Mouse (Mus musculus) midbrain, postnatal 0 days (tissue): ENCODE data around the gene Gng4. TPM values are rescaled to one million over a fixed set of nuclear protein-coding genes. Genes with fewer than 3 reads are reported as not detected.

ENCODE experiments used
- ATAC-seq: fragments of 200-750 bp; cut with Nextera tagmentation; 2 replicates; pipeline ENCODE4 v1.8.0; 2017; ENCODE audit warnings: moderate number of reproducible peaks, mild to moderate bottlenecking, moderate TSS enrichment, moderate library complexity; ENCODE audit not compliant: low FRiP score
- DNase-seq: peaks from one replicate; pipeline ENCODE4 v3.0.0-alpha.2; 2015; ENCODE audit warnings: low spot score
- H3K27ac ChIP-seq: fragments of 300-500 bp; sonication (generic); 2 replicates; pipeline ENCODE4 v1.5.1; 2014; ENCODE audit warnings: low read depth, mild to moderate bottlenecking, low read length, mixed read lengths
- H3K27me3 ChIP-seq: fragments of 300-500 bp; sonication (generic); 2 replicates; pipeline ENCODE4 v1.6.1; 2014; ENCODE audit warnings: low read length, control low read depth, mixed read lengths; ENCODE audit not compliant: insufficient read depth
- H3K36me3 ChIP-seq: fragments of 300-500 bp; sonication (generic); 2 replicates; pipeline ENCODE4 v1.6.1; 2014; ENCODE audit warnings: low read length, control low read depth, mixed read lengths; ENCODE audit not compliant: insufficient read depth
- H3K4me1 ChIP-seq: fragments of 300-500 bp; sonication (generic); 2 replicates; pipeline ENCODE4 v1.6.1; 2014; ENCODE audit warnings: mild to moderate bottlenecking, control low read depth, antibody characterized with exemption, low read length, mixed read lengths; ENCODE audit not compliant: insufficient read depth
- H3K4me2 ChIP-seq: fragments of 300-500 bp; sonication (generic); 2 replicates; pipeline ENCODE4 v1.6.1; 2014; ENCODE audit warnings: low read depth, mild to moderate bottlenecking, low read length, mixed read lengths; ENCODE audit not compliant: poor library complexity, severe bottlenecking
- H3K4me3 ChIP-seq: fragments of 300-500 bp; sonication (generic); 2 replicates; pipeline ENCODE4 v1.5.1; 2014; ENCODE audit warnings: low read depth, mild to moderate bottlenecking, low read length, moderate library complexity
- H3K9ac ChIP-seq: fragments of 300-500 bp; sonication (generic); replicated peaks from 2 replicates; pipeline ENCODE4 v1.6.1; 2014; ENCODE audit warnings: mild to moderate bottlenecking, low read length, moderate library complexity, mixed read lengths; ENCODE audit not compliant: poor library complexity, severe bottlenecking
- H3K9me3 ChIP-seq: fragments of 300-500 bp; sonication (generic); 2 replicates; pipeline ENCODE4 v1.6.1; 2016; ENCODE audit warnings: low read length, control low read depth
- CTCF ChIP-seq: IDR thresholded peaks from 2 replicates; pipeline ENCODE4 v1.5.1; 2016; ENCODE audit warnings: antibody characterized with exemption, mild to moderate bottlenecking
- WGBS: fragments of 180-500 bp; shearing (Covaris S2); extraction: QIAGEN DNeasy Blood & Tissue Kit; methylation state at CpG from one replicate; pipeline ENCODE4 v1.1.7; 2014; 5-methylcytosine and 5-hydroxymethylcytosine counted together
- polyA plus RNA-seq: library from polyadenylated mRNA; unstranded; fragments of >200 nt; fragmentation: Nextera tagmentation; extraction: Ambion mirVana; gene quantifications from 2 replicates; pipeline ENCODE4 v1.2.1, GENCODE M21; 2015
- total RNA-seq: library from RNA; depleted of rRNA; stranded (reverse); fragments of >200 nt; gene quantifications from 2 replicates; pipeline ENCODE4 v1.2.3, GENCODE M21; 2014

Gene Gng4
- total and polyA plus RNA-seq, 2 experiments from 2014 or later, result 144 to 187 TPM

GRCm38 (mm10) chr13:13778837-13779458 is 4.9 kb upstream of the Gng4 start:
- H3K9ac ChIP-seq, result no peak overlapping the region
- H3K36me3 ChIP-seq, result peaks cover 12% of the 10 kb centered on the region
- WGBS, result 75% methylated on average over 1 of the region's 1 CpGs
- DNase-seq (no peak), ATAC-seq (no peak)
- no peak overlapping the region for H3K4me2 ChIP-seq
- no peaks in the 10 kb centered on the region for H3K4me1 ChIP-seq
- no peak overlapping the region for H3K4me3 ChIP-seq
- no peak overlapping the region for H3K27ac ChIP-seq
- TF ChIP-seq CTCF, result no peak
- H3K9me3 ChIP-seq, result no peaks in the 10 kb centered on the region
- no peaks in the 10 kb centered on the region for H3K27me3 ChIP-seq

- no peaks in the 10 kb centered on the region for H3K4me1 ChIP-seq
- no peaks in the 10 kb centered on the region for H3K27me3 ChIP-seq
- 81% methylated on average over 3 of the region's 3 CpGs for WGBS
- no peak overlapping the region for H3K9ac ChIP-seq
- no peak overlapping the region for H3K4me3 ChIP-seq
- H3K4me2 ChIP-seq, result no peak overlapping the region
- no peak for DNase-seq
- no peaks in the 10 kb centered on the region for H3K9me3 ChIP-seq
- H3K27ac ChIP-seq, result no peak overlapping the region
- ATAC-seq, result no peak
- H3K36me3 ChIP-seq, result peaks cover 12% of the 10 kb centered on the region
- no peak for TF ChIP-seq CTCF
Measured at GRCm38 (mm10) chr13:13780271-13780670, 3.6 kb upstream of the Gng4 start.

- no peak for DNase-seq
- Histone ChIP-seq H3K36me3 (peaks cover 12% of the 10 kb centered on the region), H3K4me1 (no peaks in the 10 kb centered on the region), H3K4me2 (no peak overlapping the region), H3K27ac (no peak overlapping the region), H3K9ac (no peak overlapping the region), H3K4me3 (no peak overlapping the region), H3K9me3 (no peaks in the 10 kb centered on the region), H3K27me3 (no peaks in the 10 kb centered on the region)
- WGBS, result 81% methylated on average over 4 of the region's 4 CpGs
- no peak for ATAC-seq
- TF ChIP-seq CTCF, result no peak
Measured at GRCm38 (mm10) chr13:13781026-13781425, 2.8 kb upstream of the Gng4 start.

- DNase-seq (no peak), ATAC-seq (no peak; the same call in 1 of the 2 replicates)
- no peak overlapping the region for H3K9ac ChIP-seq
- H3K27me3 ChIP-seq, result no peaks in the 10 kb centered on the region
- WGBS, result 45% methylated on average over 7 of the region's 7 CpGs
- no peak overlapping the region for H3K27ac ChIP-seq
- no peak for TF ChIP-seq CTCF
- no peaks in the 10 kb centered on the region for H3K9me3 ChIP-seq
- peak overlapping the region; percentile 68 for H3K4me3 ChIP-seq
- H3K36me3 ChIP-seq, result no peaks in the 10 kb centered on the region
- no peaks in the 10 kb centered on the region for H3K4me1 ChIP-seq
- peak overlapping the region; percentile 76 for H3K4me2 ChIP-seq
Measured at GRCm38 (mm10) chr13:13783296-13783695, 563 bp upstream of the Gng4 start.

- peak overlapping the region; percentile 78 for H3K9ac ChIP-seq
- H3K4me2 ChIP-seq, result peak overlapping the region; percentile 76
- no peak for DNase-seq
- H3K36me3 ChIP-seq, result no peaks in the 10 kb centered on the region
- no peaks in the 10 kb centered on the region for H3K4me1 ChIP-seq
- peak overlapping the region; percentile 68 for H3K4me3 ChIP-seq
- no peak for TF ChIP-seq CTCF
- 1% methylated on average over 38 of the region's 59 CpGs for WGBS
- H3K9me3 ChIP-seq, result no peaks in the 10 kb centered on the region
- peak; percentile 65 for ATAC-seq
- no peaks in the 10 kb centered on the region for H3K27me3 ChIP-seq
- peak overlapping the region; percentile 68 for H3K27ac ChIP-seq
Measured at GRCm38 (mm10) chr13:13784420-13784936, 619 bp downstream of the Gng4 start.

GRCm38 (mm10) chr13:13784981-13785783 is 1.3 kb downstream of the Gng4 start:
- no peaks in the 10 kb centered on the region for H3K27me3 ChIP-seq
- H3K9ac ChIP-seq, result peak overlapping the region; percentile 78
- DNase-seq (peak; percentile 24), ATAC-seq (peak; percentile 22)
- no peaks in the 10 kb centered on the region for H3K4me1 ChIP-seq
- peak overlapping the region; percentile 68 for H3K4me3 ChIP-seq
- no peaks in the 10 kb centered on the region for H3K36me3 ChIP-seq
- whole genome bisulfite sequencing, result 1% methylated on average over 30 of the region's 30 CpGs
- H3K4me2 ChIP-seq, result peak overlapping the region; percentile 76
- H3K9me3 ChIP-seq, result no peaks in the 10 kb centered on the region
- peak; percentile 54 for TF ChIP-seq CTCF
- H3K27ac ChIP-seq, result peak overlapping the region; percentile 68
